Mouse (Mus musculus) embryonic fibroblast, embryonic 13.5 days (primary cell): ENCODE results near the gene 1810037I17Rik. TPM values are rescaled to one million over a fixed set of nuclear protein-coding genes. Genes with fewer than 3 reads are reported as not detected.
A peak's percentile ranks its signal among the peaks of the same experiment; 100 is the strongest.

Source experiments
- H3K27ac ChIP-seq: 2 replicates; pipeline ENCODE4 v1.5.1; 2012; ENCODE audit warnings: low read length, control low read depth, inconsistent platforms; ENCODE audit not compliant: insufficient read depth
- H3K4me1 ChIP-seq: 2 replicates; pipeline ENCODE4 v1.6.1; 2011; ENCODE audit warnings: low read length; ENCODE audit not compliant: control insufficient read depth, insufficient read depth
- H3K4me3 ChIP-seq: 2 replicates; pipeline ENCODE4 v1.5.1; 2011; ENCODE audit warnings: mild to moderate bottlenecking, control low read depth, low read length; ENCODE audit not compliant: insufficient read depth
- CTCF ChIP-seq: IDR thresholded peaks from 2 replicates; pipeline ENCODE4 v1.5.1; 2011; ENCODE audit warnings: mild to moderate bottlenecking, control low read depth, low read length, moderate library complexity, borderline replicate concordance; ENCODE audit not compliant: insufficient read depth
- POLR2A ChIP-seq: IDR thresholded peaks from 2 replicates; pipeline ENCODE4 v1.6.1; 2011; ENCODE audit warnings: low read depth, mild to moderate bottlenecking, control low read depth, low read length, moderate library complexity
- polyA plus RNA-seq: library from polyadenylated mRNA; stranded (reverse); fragments of >200 nt; gene quantifications from 2 replicates; pipeline ENCODE4 v1.2.4, GENCODE M21; 2011; ENCODE audit warnings: low read depth; ENCODE audit not compliant: missing spikeins, insufficient read length

1810037I17Rik gene
- polyA plus RNA-seq: 72.3 and 85.7 TPM in 2 replicates

DNA sequence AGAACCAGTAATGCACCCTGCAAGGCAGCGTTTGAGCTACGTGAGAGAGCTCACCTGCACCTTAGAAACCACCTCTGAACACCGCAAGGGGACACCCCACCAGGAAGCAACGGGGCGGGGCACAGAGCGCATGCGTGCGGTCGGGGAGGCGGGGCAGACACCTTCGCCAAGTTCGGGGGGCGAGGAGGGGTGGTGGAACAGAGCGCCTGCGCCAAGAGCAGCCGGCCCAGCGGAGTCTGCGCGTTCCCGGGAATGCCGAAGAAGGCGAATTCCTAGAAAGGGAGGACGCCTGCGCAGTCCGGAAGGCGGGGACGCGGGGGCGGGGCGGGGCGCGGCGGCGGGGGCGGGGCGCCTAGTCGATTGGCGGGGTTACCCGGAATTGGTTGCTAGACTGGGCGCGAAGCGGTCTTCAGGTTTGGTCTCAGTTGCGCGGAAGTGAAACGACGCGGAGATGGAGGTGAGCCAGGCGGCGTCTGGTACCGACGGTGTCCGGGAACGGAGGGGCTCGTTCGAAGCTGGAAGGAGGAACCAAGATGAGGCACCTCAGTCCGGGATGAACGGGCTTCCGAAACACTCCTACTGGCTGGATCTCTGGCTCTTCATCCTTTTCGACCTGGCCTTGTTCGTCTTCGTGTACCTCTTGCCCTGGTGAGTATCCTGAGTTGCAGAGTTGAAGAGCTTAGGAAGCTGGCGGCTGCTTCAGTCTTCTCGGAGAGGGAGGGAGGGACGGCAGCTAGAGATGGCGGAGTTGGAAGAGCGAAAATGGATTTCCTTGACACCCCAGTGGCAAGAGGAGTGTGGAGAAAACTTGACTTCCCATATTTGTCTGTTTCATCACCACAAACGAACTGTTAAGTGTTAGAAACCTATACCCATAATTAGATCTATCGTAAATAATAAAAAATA is at the start of gene 1810037I17Rik:
Gene 1810037I17Rik (plus strand): TSS at position 195 of the 906 bp plus-strand sequence.
- peak within 1 kb of the TSS; percentile 79 for H3K4me3 ChIP-seq
- TF ChIP-seq CTCF (no peak), POLR2A (peak; percentile 91)
- peaks cover 6% of the 10 kb centered on the region; the same call in 1 of the 2 replicates for H3K4me1 ChIP-seq
- H3K27ac ChIP-seq: peak within 1 kb of the TSS; percentile 75

DNA sequence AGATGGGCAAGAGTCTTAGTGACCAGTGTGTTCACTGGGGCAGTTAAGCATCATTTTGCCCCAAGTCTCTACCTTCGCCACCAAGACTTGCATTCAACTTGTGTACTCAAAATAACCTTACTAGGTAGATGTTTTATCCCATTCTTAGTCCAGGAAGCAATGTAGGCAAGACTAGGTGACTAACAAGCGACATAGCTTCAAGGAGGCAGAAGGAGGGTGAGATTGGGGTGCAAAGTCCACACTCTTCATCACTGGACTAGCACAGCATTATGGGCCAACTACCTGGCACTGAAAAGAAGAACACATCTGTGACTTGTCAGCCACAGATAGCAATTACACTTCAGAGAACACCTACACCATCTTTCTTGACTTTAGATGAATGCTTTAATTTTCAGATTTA is 47.1 kb upstream of the 1810037I17Rik start:
- no peak overlapping the region for H3K4me3 ChIP-seq
- no peak overlapping the region for H3K27ac ChIP-seq
- no peak for TF ChIP-seq CTCF
- TF ChIP-seq POLR2A: no peak
- no peaks in the 10 kb centered on the region for H3K4me1 ChIP-seq

- Histone ChIP-seq H3K4me1 (no peaks in the 10 kb centered on the region), H3K27ac (no peak overlapping the region), H3K4me3 (no peak overlapping the region)
- TF ChIP-seq CTCF (no peak), POLR2A (no peak)
Measured at GRCm38 (mm10) chr3:122877543-122877942, 46.5 kb upstream of the 1810037I17Rik start.

DNA sequence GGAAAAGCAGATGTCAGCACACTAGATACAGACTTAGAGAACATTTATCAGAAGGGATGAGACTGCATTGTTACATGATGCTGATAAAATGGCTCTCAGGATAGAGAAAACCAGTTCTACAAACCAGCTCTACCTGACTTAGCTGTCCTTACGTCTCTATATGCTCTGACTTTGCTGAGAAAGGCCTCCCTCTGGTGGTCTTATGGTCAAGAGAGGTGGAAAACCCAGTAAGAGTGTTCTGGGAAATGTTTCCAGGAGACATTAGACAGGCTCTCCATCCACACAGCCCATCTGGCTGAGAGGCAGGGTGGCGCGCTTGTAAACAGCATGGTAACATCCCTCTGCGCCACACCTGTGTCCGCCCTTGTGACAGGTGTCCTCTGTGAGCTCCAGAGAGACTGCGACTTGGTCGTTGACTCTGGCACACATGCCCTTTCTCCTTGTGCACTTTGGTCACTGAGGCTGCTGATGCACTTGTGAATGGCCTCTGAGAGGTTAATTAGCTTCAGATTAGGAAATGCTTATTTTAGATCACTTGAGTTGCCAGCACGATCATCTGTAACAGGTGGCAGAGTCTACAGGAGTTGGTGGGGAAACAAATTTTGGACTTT is 45.2 kb upstream of the 1810037I17Rik start:
- H3K27ac ChIP-seq: no peak overlapping the region
- no peaks in the 10 kb centered on the region for H3K4me1 ChIP-seq
- TF ChIP-seq CTCF (no peak), POLR2A (no peak)
- H3K4me3 ChIP-seq: no peak overlapping the region

DNA sequence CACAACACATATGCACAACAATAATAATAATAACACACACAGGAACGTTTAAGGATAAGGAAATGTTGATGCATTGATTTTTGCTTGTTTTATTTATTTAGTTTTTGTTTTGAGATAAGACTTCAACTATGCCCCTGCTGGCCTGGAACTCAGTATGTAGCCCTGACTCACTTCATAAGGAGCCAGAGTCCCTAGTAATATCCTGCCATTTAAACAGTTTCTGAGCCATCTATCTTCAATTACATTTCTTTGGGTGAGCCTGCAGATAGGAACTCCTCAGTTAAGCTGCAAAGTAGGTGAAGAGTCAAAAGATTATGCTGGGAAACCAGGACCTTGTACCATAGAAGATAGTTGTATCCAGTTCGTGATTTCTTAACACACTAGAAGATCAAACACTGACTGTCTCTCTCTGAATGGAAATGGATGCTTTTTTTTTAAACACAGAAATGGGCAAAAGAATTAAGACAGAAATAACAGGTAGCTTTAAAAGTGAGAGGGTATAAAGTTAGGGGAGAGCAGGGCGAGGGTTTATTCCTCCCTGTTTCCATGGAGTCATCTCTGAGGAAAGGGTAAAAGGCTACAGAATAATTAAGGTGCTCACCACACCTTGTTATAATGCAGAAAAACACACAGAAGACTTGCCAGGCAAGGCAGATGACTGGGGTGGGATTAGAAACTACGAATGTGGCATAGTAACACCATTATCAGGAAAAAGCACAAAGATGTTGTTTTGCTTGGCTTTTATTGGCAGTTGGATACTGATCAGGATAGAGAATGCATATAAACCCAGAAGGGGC is 36.3 kb upstream of the 1810037I17Rik start:
- no peak for TF ChIP-seq POLR2A
- TF ChIP-seq CTCF: no peak
- H3K27ac ChIP-seq: peak overlapping the region; percentile 64
- H3K4me3 ChIP-seq: no peak overlapping the region
- peaks cover 7% of the 10 kb centered on the region for H3K4me1 ChIP-seq

GRCm38 (mm10) chr3:122888371-122888819 is 35.6 kb upstream of the 1810037I17Rik start:
- Histone ChIP-seq H3K4me1 (peaks cover 7% of the 10 kb centered on the region), H3K27ac (peak overlapping the region; percentile 64), H3K4me3 (no peak overlapping the region)
- TF ChIP-seq CTCF (no peak), POLR2A (no peak)

DNA sequence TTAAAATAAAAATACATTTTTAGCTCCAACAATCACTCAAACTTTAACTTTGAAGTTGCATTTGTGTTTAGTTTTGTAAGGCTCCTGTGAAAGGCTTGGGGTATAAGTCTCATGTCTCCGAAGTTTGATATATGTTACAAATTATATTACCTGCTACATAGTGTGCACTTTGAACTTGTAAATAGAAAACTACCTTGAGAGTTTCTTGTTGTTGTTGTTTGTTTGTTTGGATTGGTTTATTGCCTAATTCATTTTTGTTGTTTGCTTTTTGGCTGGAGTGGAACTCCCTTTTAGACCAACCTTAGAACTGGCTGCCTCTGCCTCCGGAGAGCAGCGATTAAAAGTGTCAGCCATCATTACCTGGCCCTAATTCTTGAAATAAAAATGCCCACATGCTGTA is 29.2 kb upstream of the 1810037I17Rik start, which contains the start of gene Fabp2:
Gene Fabp2 (plus strand): TSS at position 301 of the 400 bp plus-strand sequence.
- no peak for TF ChIP-seq CTCF
- no peak for TF ChIP-seq POLR2A
- no peaks in the 10 kb centered on the region for H3K4me1 ChIP-seq
- H3K27ac ChIP-seq: no peak within 1 kb of the TSS
- H3K4me3 ChIP-seq: no peak within 1 kb of the TSS

GRCm38 (mm10) chr3:122895189-122895731 is 28.7 kb upstream of the 1810037I17Rik start:
- Histone ChIP-seq H3K4me3 (no peak overlapping the region), H3K27ac (no peak overlapping the region), H3K4me1 (no peaks in the 10 kb centered on the region)
- no peak for TF ChIP-seq CTCF

- no peak overlapping the region for H3K27ac ChIP-seq
- H3K4me3 ChIP-seq: no peak overlapping the region
- TF ChIP-seq CTCF (no peak), POLR2A (no peak)
- no peaks in the 10 kb centered on the region for H3K4me1 ChIP-seq
Measured at GRCm38 (mm10) chr3:122898254-122898653, 25.7 kb upstream of the 1810037I17Rik start.
